Mouse (Mus musculus): ENCODE measurements around the gene Rnpepl1. TPM values are rescaled to one million over a fixed set of nuclear protein-coding genes. Genes with fewer than 3 reads are reported as not detected.

Rnpepl1 gene
- total and polyA plus RNA-seq, 2 experiments from 2014 or later, result 28.0 to 39.3 TPM

DNA sequence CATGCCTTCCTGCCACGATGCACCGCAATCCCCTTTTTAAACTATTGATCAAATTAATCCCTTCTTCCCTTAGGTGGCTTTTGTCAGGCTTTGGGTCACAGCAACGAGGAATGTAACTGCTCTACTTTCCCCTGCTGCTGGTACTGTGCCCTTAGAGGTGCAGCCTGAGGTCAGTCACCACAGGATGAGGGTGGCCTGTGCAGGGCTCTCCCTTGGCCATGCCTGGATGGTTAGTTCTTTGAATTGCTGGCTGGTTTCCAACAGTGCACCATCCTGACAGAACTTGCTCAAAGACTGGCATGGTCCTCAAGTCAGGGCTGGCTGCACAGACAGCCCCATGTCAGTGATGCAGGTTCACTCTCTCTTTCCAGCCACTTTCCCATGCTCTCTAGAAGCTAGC is 36.6 kb upstream of the Rnpepl1 start:
- 43% methylated on average over 3 of the region's 3 CpGs for WGBS
- H3K27me3 ChIP-seq (ENCODE audit: insufficient read depth, low read length), result no peaks in the 10 kb centered on the region
- TF ChIP-seq CTCF (IDR thresholded peaks at IDR 0.05), result no peak
- no peaks in the 10 kb centered on the region for H3K4me1 ChIP-seq (ENCODE audit: insufficient read depth, low read length)
- H3K9me3 ChIP-seq (ENCODE audit: low read length), result no peaks in the 10 kb centered on the region
- H3K4me3 ChIP-seq (ENCODE audit: low read depth, low read length), result no peak overlapping the region
- DNase-seq (ENCODE audit: low spot score) (no peak), ATAC-seq (ENCODE audit: low FRiP score) (no peak)
- no peaks in the 10 kb centered on the region for H3K36me3 ChIP-seq (ENCODE audit: insufficient read depth, low read length)
- no peak overlapping the region for H3K27ac ChIP-seq (ENCODE audit: low read depth, low read length)
- no peak overlapping the region for H3K9ac ChIP-seq (replicated peaks; ENCODE audit: low read length, poor library complexity, severe bottlenecking)
- H3K4me2 ChIP-seq (ENCODE audit: low read depth, low read length, poor library complexity, severe bottlenecking), result no peak overlapping the region

DNA sequence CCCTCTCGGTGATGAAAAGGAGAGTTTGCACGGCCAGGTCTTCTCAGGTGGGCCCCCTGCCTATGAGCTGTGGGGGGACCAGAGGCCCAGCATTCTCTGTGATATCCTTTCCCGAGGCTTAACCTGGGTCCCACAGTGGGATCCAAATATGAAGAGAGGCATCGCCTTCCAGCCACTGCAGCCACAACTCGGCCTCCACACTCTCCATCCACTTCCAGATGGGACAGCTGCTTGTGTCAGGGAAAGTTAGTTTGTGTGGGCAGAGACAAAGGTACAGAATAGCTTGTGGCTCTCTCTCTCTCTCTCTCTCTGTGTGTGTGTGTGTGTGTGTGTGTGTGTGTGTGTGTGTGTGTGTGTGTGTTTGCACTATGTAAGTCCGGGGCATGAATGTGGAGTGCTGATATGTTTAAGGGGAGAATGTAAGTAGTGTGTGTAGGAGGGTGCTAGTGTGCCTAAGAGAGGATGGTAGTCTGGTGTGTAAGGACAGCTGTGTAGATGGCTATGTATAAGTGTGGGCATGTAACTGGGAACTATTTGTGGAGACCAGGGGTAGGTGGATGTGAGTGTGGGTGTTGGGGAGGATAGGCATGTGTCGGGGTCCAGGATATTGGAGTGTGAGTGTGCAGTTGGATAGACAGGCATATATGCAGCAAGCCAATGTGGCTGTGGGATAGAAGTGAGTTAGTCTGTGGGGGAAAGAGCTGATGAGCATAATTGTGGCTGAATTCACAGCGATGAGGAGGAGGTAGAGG is 35.0 kb upstream of the Rnpepl1 start:
- 82% methylated on average over 8 of the region's 8 CpGs for WGBS
- Histone ChIP-seq H3K9ac (replicated peaks; ENCODE audit: low read length, poor library complexity, severe bottlenecking) (no peak overlapping the region), H3K4me1 (ENCODE audit: insufficient read depth, low read length) (no peaks in the 10 kb centered on the region), H3K4me2 (ENCODE audit: low read depth, low read length, poor library complexity, severe bottlenecking) (no peak overlapping the region), H3K4me3 (ENCODE audit: low read depth, low read length) (no peak overlapping the region), H3K9me3 (ENCODE audit: low read length) (no peaks in the 10 kb centered on the region), H3K27ac (ENCODE audit: low read depth, low read length) (no peak overlapping the region), H3K27me3 (ENCODE audit: insufficient read depth, low read length) (no peaks in the 10 kb centered on the region), H3K36me3 (ENCODE audit: insufficient read depth, low read length) (no peaks in the 10 kb centered on the region)
- no peak for ATAC-seq (ENCODE audit: low FRiP score)
- DNase-seq (ENCODE audit: low spot score), result no peak
- TF ChIP-seq CTCF (IDR thresholded peaks at IDR 0.05), result no peak

DNA sequence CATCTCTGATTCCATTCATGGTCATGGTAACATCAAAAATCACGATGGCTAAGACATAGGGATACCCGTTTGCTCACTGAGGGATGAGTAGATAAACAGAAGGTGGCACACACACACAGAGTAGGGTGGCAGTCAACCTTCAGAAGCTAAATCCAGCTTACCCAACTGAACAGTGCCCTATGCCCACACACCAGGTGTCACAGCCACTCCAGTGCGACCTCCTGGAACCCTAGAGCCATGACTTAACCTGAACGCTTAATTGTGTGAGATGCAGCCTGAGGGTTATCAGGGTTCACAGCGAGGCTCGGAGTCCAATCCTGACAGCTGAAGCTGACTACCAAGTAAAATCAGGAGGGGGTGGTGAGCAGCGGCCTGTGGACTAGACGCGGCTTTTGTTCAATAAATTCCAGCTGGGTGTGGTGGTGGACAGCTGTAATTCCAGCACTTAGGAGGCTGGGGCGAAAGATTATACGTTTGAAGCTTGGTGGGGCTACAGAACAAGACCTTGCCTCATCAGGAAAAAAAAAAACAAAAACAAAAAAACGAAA is 33.1 kb upstream of the Rnpepl1 start:
- no peak overlapping the region for H3K9ac ChIP-seq (replicated peaks; ENCODE audit: low read length, poor library complexity, severe bottlenecking)
- H3K27ac ChIP-seq (ENCODE audit: low read depth, low read length), result no peak overlapping the region
- H3K27me3 ChIP-seq (ENCODE audit: insufficient read depth, low read length), result no peaks in the 10 kb centered on the region
- no peaks in the 10 kb centered on the region for H3K4me1 ChIP-seq (ENCODE audit: insufficient read depth, low read length)
- ATAC-seq (ENCODE audit: low FRiP score), result no peak
- 62% methylated on average over 12 of the region's 12 CpGs for WGBS
- H3K9me3 ChIP-seq (ENCODE audit: low read length), result no peaks in the 10 kb centered on the region
- H3K4me3 ChIP-seq (ENCODE audit: low read depth, low read length), result no peak overlapping the region
- TF ChIP-seq CTCF (IDR thresholded peaks at IDR 0.05), result no peak
- H3K4me2 ChIP-seq (ENCODE audit: low read depth, low read length, poor library complexity, severe bottlenecking), result no peak overlapping the region
- DNase-seq (ENCODE audit: low spot score), result no peak
- no peaks in the 10 kb centered on the region for H3K36me3 ChIP-seq (ENCODE audit: insufficient read depth, low read length)

DNA sequence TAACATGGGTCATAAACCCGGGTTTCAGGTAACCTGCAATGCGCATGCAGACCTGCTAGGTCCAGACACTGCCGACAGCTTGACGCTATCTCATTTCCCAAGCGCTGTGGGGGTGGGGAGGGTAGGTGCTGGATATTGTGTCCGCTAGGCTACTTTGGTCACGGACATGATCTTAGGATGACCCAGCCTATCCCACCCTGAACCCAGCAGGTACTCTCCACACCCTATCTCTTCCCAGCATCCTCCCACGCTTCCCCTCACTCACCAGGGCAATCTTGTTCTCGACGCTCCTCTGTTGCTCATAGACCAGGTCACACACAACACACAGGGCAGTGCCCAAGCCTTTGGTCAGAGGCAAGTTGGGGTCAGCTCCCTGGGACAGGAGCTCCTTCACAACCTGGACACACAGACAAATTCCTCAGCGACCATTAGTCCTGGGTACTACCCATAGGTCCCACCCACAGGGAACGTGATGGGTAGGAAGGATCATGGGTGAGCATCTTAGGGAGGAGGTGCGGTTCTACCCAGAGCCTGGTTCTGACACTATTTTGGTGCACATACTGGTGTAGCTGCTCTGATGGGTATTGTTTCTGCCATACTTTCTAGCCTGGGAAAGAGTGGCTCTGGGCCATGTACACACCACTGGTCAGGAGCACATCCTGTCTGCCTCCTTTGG is 32.4 kb upstream of the Rnpepl1 start:
- 87% methylated on average over 13 of the region's 13 CpGs for WGBS
- ATAC-seq (ENCODE audit: low FRiP score), result no peak

DNA sequence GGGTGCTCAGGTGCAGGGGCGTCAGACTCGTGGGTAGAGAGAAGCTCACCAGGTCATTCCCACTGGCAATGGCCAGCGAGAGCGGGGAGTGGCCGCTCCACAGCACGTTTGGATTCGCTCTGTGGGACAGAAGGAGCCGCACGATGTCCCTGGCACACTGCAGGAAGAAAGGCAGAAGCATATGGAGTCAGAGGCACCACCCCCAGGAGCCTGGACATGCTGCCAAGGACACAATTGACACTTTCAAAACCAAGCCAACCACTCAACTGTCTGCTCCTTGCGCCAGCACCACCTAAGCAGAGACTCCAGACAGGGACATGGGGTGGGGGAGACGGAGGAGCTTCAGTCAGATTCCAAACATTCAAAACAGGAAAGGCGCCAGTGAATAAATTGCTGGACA is 31.3 kb upstream of the Rnpepl1 start:
- no peaks in the 10 kb centered on the region for H3K9me3 ChIP-seq (ENCODE audit: low read length)
- 85% methylated on average over 12 of the region's 12 CpGs for WGBS
- H3K27ac ChIP-seq (ENCODE audit: low read depth, low read length), result no peak overlapping the region
- no peak overlapping the region for H3K4me2 ChIP-seq (ENCODE audit: low read depth, low read length, poor library complexity, severe bottlenecking)
- no peak overlapping the region for H3K9ac ChIP-seq (replicated peaks; ENCODE audit: low read length, poor library complexity, severe bottlenecking)
- no peak overlapping the region for H3K4me3 ChIP-seq (ENCODE audit: low read depth, low read length)
- DNase-seq (ENCODE audit: low spot score) (peak; percentile 51), ATAC-seq (ENCODE audit: low FRiP score) (no peak)
- H3K4me1 ChIP-seq (ENCODE audit: insufficient read depth, low read length), result no peaks in the 10 kb centered on the region
- TF ChIP-seq CTCF (IDR thresholded peaks at IDR 0.05), result no peak
- no peaks in the 10 kb centered on the region for H3K36me3 ChIP-seq (ENCODE audit: insufficient read depth, low read length)
- H3K27me3 ChIP-seq (ENCODE audit: insufficient read depth, low read length), result no peaks in the 10 kb centered on the region

More for the DNA sequence above, 32.4 kb upstream of the Rnpepl1 start:
- Histone ChIP-seq H3K4me3 (ENCODE audit: low read depth, low read length) (no peak overlapping the region), H3K4me2 (ENCODE audit: low read depth, low read length, poor library complexity, severe bottlenecking) (no peak overlapping the region), H3K36me3 (ENCODE audit: insufficient read depth, low read length) (no peaks in the 10 kb centered on the region), H3K9ac (replicated peaks; ENCODE audit: low read length, poor library complexity, severe bottlenecking) (no peak overlapping the region), H3K9me3 (ENCODE audit: low read length) (no peaks in the 10 kb centered on the region), H3K4me1 (ENCODE audit: insufficient read depth, low read length) (no peaks in the 10 kb centered on the region), H3K27ac (ENCODE audit: low read depth, low read length) (no peak overlapping the region), H3K27me3 (ENCODE audit: insufficient read depth, low read length) (no peaks in the 10 kb centered on the region)
- DNase-seq (ENCODE audit: low spot score), result no peak
- TF ChIP-seq CTCF (IDR thresholded peaks at IDR 0.05), result no peak

DNA sequence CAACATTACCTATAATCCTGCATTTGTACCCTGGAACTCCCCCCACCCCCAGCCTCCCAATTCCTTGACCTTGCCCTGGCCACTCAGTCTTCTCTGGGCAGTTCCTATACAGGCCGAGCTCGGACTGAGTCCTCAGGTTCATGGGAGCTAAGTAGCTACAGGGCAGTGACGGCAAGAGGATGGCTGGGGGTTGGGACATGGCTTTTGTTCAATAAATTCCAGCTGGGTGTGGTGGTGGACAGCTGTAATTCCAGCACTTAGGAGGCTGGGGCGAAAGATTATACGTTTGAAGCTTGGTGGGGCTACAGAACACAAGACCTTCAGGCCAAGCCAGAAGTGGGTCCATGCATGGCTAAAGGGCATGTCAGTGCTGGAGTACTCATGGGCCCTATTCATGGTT is 30.5 kb upstream of the Rnpepl1 start:
- no peak for TF ChIP-seq CTCF (IDR thresholded peaks at IDR 0.05)
- H3K4me1 ChIP-seq (ENCODE audit: insufficient read depth, low read length), result no peaks in the 10 kb centered on the region
- H3K9ac ChIP-seq (replicated peaks; ENCODE audit: low read length, poor library complexity, severe bottlenecking), result no peak overlapping the region
- H3K4me3 ChIP-seq (ENCODE audit: low read depth, low read length), result no peak overlapping the region
- no peak overlapping the region for H3K4me2 ChIP-seq (ENCODE audit: low read depth, low read length, poor library complexity, severe bottlenecking)
- H3K27me3 ChIP-seq (ENCODE audit: insufficient read depth, low read length), result no peaks in the 10 kb centered on the region
- H3K36me3 ChIP-seq (ENCODE audit: insufficient read depth, low read length), result no peaks in the 10 kb centered on the region
- H3K9me3 ChIP-seq (ENCODE audit: low read length), result no peaks in the 10 kb centered on the region
- H3K27ac ChIP-seq (ENCODE audit: low read depth, low read length), result no peak overlapping the region
- DNase-seq (ENCODE audit: low spot score) (no peak), ATAC-seq (ENCODE audit: low FRiP score) (no peak)
- 81% methylated on average over 5 of the region's 5 CpGs for WGBS

Measured in midbrain, postnatal 0 days (tissue).